Mouse (Mus musculus): ENCODE measurements around the gene Ssh2.

Gene Ssh2

GRCm38 (mm10) chr11:77491502-77492291 lies 275.6 kb downstream of the Ssh2 start:
- peak; percentile 41 to 71 for DNase-seq (ENCODE audit: low spot score in 2 of 2)

- no peak for DNase-seq (ENCODE audit: low spot score in 2 of 2)
Observed at GRCm38 (mm10) chr11:77492311-77492871, 276.3 kb downstream of the Ssh2 start.

GRCm38 (mm10) chr11:77492911-77493332 lies 276.8 kb downstream of the Ssh2 start:
- peak; percentile 89 to 93 for DNase-seq (ENCODE audit: low spot score in 2 of 2)

- DNase-seq (ENCODE audit: low spot score in 2 of 2), result peak; percentile 41 to 80
Observed at GRCm38 (mm10) chr11:77493512-77494343, 277.6 kb downstream of the Ssh2 start, which contains the start of gene Git1. Gene Git1, plus strand, starts transcription at chr11:77493562.

- no peak for DNase-seq (ENCODE audit: low spot score in 2 of 2)
Observed at GRCm38 (mm10) chr11:77494344-77494676, 278.2 kb downstream of the Ssh2 start.

- no peak for DNase-seq (ENCODE audit: low spot score in 2 of 2)
Observed at GRCm38 (mm10) chr11:77494782-77495181, 278.7 kb downstream of the Ssh2 start.

GRCm38 (mm10) chr11:77495507-77495906 lies 279.4 kb downstream of the Ssh2 start:
- no peak for DNase-seq (ENCODE audit: low spot score in 2 of 2)

- DNase-seq (ENCODE audit: low spot score in 2 of 2), result peak; percentile 56 to 80
Observed at GRCm38 (mm10) chr11:77497341-77497756, 281.3 kb downstream of the Ssh2 start.

- DNase-seq (ENCODE audit: low spot score in 2 of 2), result no peak
Observed at GRCm38 (mm10) chr11:77497851-77498250, 281.8 kb downstream of the Ssh2 start.

- DNase-seq (ENCODE audit: low spot score in 2 of 2), result no peak
Observed at GRCm38 (mm10) chr11:77498261-77499139, 282.4 kb downstream of the Ssh2 start.

- DNase-seq (ENCODE audit: low spot score in 2 of 2), result no peak
Observed at GRCm38 (mm10) chr11:77499354-77499753, 283.3 kb downstream of the Ssh2 start.

- no peak for DNase-seq (ENCODE audit: low spot score in 2 of 2)
Observed at GRCm38 (mm10) chr11:77500361-77501325, 284.6 kb downstream of the Ssh2 start.

- peak; percentile 74 to 90 for DNase-seq (ENCODE audit: low spot score in 2 of 2)
Observed at GRCm38 (mm10) chr11:77501392-77501791, 285.3 kb downstream of the Ssh2 start.

GRCm38 (mm10) chr11:77501971-77502370 lies 285.9 kb downstream of the Ssh2 start:
- no peak for DNase-seq (ENCODE audit: low spot score in 2 of 2)

GRCm38 (mm10) chr11:77502481-77502880 lies 286.4 kb downstream of the Ssh2 start:
- no peak for DNase-seq (ENCODE audit: low spot score in 2 of 2)

- DNase-seq (ENCODE audit: low spot score in 2 of 2), result no peak
Observed at GRCm38 (mm10) chr11:77503511-77503910, 287.4 kb downstream of the Ssh2 start.

GRCm38 (mm10) chr11:77504377-77504776 lies 288.3 kb downstream of the Ssh2 start:
- DNase-seq (ENCODE audit: low spot score in 2 of 2), result no peak

GRCm38 (mm10) chr11:77505291-77505980 lies 289.3 kb downstream of the Ssh2 start:
- no peak for DNase-seq (ENCODE audit: low spot score in 2 of 2)

GRCm38 (mm10) chr11:77506273-77506672 lies 290.2 kb downstream of the Ssh2 start:
- peak in 1 of 2 experiments; percentile 63 for DNase-seq (ENCODE audit: low spot score in 2 of 2)

GRCm38 (mm10) chr11:77506941-77507340 lies 290.9 kb downstream of the Ssh2 start:
- no peak for DNase-seq (ENCODE audit: low spot score in 2 of 2)

All from spleen, postnatal 4 days (tissue).